Mouse (Mus musculus) layer of hippocampus, adult 18-20 months (tissue): ENCODE results near the gene Nhsl1. TPM values are rescaled to one million over a fixed set of nuclear protein-coding genes. Genes with fewer than 3 reads are reported as not detected.

Experiments
- DNase-seq, 2 experiments: peaks; one replicate each; pipeline ENCODE4 v3.0.0; 2022; ENCODE audit warnings: low spot score in 2 of 2
- long read RNA-seq: library from polyadenylated mRNA; stranded (forward); transcript quantifications from one replicate; pipeline ENCODE4 v2.0.0, GENCODE M21; 2021
- total RNA-seq, 2 experiments: library from RNA; stranded (reverse); gene quantifications; 2 replicates each; pipeline ENCODE4 v1.2.3; 2021

Nhsl1 gene
- 10 to 100 TPM; 43.8 to 45.4 TPM for total RNA-seq
- long read RNA-seq, full-length matches to known transcripts: 4 of 85 reads
- long read RNA-seq, partial matches to known transcripts: 72 of 85 reads
- long read RNA-seq, other reads (novel, unspliced or antisense): 9 of 85 reads

DNA sequence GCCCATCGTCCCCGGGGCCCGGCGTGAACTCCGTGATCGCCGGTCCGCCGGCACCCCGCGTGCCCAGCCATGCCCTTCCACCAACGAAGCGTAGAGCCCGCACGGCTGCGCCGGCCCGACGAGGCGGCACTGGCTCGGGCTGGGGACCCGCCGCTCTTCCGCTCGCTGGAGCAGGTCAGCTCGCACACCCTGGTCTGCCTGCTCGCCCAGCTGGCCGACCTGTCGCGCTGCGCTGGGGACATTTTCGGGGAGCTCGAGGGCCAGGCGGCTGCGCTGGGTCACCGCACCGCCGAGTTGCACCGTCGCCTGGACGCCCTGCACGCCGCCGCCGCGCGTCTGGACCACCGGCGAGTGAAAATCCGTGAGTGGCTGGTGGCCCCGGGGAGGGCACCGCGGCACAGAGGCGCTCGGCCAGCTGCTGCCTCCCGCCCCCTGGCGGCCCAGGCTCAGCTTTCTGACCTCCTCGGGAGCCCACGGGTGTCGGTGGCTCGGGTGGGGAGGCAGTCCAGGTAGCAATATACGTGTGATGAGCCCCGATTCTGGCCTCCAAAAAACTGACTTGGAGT lies at the start of gene Nhsl1:
Gene Nhsl1, plus strand, starts transcription at position 70 of the 566 bp plus-strand sequence.
- DNase-seq: peak; percentile 3 to 29

DNA sequence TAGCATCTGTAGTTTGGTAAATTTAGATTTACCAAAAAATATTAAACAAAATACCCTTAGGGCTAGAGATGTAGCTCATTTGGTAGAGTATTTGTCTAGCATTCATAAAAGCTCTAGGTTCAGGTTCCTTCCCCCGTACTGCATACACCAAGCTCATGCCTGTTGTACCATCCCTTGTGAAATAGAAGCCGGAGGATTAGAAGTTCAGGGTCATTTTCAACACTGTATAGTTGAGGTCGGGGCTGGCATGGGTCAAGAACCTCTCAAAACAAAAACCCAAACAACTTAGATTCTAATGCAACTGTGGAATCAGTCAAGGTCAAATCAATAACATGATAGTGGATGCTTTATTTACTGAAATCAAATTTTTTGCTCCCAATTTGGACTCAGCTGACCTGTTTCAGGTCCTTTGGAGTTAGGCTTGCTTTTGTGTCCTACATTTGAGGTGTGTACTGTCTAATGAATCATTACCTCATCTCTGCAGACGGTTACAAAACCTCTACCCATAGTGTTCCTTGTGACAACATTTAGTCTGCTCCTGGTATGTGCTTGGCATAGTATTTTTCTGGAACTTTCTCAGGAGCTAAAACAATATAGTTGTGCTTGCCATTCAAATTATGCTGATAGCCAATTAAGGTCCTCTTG lies 42.6 kb upstream of the Nhsl1 start:
- no peak for DNase-seq

- no peak for DNase-seq
These were observed 34.8 kb upstream of the Nhsl1 start for GRCm38 (mm10) chr10:18283991-18284390.

GRCm38 (mm10) chr10:18289512-18289911 lies 29.3 kb upstream of the Nhsl1 start:
- no peak for DNase-seq

DNA sequence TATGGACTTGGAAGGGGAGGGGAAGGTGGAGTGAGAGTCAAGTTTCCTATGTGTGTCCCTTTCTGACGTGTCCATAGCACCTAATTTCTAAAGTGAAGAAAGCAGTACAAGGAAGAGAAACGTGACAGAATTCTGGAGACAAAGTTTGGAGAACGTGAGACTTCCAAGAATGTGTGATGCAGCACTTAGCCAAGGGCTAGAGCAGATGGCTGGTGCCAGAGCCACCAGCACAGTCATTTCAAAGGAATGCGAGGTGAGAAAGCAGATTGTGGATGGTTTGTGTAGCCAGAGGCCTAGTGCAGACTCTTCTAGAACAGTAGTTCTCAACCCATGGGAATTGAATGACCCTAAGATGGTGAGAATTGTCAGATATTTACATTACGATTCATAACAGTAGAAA lies 13.7 kb upstream of the Nhsl1 start:
- DNase-seq: no peak

DNA sequence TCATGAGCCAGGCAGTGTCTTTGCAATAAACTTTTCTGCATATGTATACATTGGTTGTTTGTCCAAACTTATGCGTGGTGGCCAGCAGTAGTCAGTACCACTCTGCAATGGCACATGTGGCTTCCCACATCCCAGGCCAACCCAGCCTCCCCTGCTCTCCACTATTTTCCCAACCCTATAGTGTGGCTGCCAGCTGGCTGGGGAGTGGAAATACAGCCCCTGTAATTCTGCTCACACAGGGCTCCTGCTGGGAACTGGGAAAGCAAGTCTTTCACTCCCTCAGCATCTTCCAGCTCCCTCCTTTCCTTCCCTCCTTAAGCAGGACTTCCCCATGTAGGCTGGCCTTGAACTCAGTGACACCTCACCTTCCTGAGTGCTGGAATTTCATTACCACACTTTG lies 3.7 kb upstream of the Nhsl1 start:
- DNase-seq: no peak

- DNase-seq: no peak
These were observed 1.3 kb upstream of the Nhsl1 start for GRCm38 (mm10) chr10:18317521-18317920.

GRCm38 (mm10) chr10:18317961-18318915 lies 547 bp upstream of the Nhsl1 start:
- peak; percentile 7 to 24 for DNase-seq

- no peak for DNase-seq
These were observed 906 bp downstream of the Nhsl1 start for GRCm38 (mm10) chr10:18319691-18320090.

DNA sequence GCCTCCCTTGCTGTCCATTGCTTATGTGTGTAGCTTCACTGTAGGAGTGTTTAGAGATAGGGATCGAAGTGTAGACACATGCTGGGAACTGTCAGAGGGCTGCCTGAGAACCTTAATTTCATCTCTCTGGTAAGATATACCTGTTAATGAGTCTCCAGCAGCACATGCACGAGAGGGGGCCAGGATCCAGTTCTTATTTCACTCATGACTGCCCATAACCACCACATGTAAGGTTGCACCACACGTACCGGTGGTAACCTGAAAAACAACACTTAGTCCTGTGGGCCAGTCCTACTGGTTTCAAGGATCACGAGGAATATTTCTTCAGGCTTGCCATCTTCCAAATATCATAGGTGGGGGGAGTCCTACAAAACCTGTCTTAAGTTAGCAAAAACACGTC lies 3.1 kb downstream of the Nhsl1 start:
- DNase-seq: no peak

DNA sequence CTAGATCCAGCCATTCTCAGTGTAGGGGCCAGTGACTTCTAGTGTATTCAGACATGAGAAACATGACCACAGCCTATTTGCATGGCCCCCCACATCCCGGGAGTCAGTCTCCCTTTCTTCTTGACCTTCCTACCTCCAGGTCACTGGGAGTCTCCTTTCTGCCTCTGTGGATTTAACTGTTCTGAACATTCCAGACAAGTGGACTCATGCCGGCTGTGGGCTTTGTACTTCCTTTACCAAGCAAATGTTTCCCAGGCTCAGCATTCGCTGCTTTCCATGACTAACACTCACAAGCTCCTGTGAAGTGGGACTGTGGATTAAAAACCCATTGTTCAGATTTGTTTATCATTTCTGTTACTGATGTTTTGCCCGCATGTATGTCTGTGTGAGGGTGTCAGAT lies 4.9 kb downstream of the Nhsl1 start:
- no peak for DNase-seq

DNA sequence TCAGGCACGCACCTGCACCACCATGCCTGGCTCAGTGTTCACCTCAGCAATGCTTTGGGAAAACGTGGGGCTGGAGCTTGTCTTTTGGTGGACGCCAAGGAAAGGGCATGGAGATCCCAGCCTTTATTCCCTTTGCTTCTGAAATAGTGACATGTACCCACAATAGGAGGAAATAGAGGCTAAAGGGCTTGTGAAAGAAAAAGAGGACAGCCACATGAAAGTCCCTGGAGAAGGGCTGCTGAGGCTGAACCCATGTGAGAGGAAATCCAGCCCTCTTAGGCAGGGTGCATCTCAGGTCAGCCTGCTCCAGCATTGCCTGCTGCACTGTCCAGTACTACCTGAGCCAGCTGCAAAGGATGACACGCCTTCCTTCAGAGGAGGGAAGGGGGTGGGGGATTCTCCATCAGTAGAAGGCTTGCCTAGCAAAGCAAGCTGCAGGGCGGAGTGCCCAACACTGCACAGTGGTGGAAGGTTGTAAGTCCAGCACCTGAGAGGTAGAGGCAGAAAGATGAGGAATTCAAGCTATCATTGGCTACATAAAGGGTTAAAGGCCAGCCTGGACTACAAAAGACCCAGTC lies 9.6 kb downstream of the Nhsl1 start:
- no peak for DNase-seq

DNA sequence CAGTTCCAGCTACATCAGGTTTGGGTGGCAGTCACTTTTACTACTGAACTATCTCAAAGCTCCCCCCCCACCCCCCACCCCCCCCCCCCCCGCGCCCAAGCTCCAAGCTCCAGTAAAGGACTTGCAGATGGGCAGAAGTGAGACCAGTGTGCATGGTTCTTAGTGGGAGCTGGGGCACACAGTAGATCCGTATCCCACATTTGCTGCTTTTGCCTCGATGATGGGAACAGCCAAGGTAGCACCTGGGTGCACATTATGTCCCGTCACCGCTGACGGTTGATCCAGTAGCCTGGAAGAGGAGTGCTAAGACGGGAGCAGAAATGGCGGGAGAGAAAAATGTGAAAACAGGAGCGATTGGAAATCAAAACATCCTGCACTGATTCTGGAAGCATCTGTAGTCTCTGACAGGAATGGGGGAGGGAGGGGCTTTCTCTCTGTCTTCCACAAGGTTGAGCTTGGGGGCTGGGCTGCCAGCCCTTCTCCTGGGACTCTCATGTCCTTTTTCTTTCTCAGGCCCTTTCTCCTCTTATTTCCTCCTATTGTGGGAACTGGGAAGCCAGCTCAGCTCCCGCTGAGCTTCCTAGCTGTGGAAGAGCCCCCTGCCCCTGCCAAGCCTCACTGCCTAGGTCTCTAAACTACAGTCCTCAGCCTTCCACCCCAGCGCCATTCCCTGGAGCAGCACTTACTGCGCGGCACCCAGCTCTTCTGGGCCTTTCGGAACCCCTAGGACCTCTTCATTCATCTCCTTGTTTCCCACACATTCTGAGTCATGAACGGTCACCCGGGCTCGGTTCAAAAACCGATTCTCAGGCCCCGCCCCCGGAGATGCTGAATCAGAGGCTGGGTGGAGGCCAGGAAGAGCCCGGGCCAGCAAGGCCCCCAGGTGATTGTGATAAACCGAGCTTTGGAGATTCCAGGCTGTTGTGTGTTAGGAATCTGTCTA lies 10.6 kb downstream of the Nhsl1 start:
- no peak for DNase-seq

GRCm38 (mm10) chr10:18330445-18330844 lies 11.7 kb downstream of the Nhsl1 start:
- no peak for DNase-seq

- DNase-seq: no peak
These were observed 14.8 kb downstream of the Nhsl1 start for GRCm38 (mm10) chr10:18333575-18333974.

- no peak for DNase-seq
These were observed 15.4 kb downstream of the Nhsl1 start for GRCm38 (mm10) chr10:18334176-18334575.

GRCm38 (mm10) chr10:18334734-18335133 lies 15.9 kb downstream of the Nhsl1 start:
- DNase-seq: no peak

DNA sequence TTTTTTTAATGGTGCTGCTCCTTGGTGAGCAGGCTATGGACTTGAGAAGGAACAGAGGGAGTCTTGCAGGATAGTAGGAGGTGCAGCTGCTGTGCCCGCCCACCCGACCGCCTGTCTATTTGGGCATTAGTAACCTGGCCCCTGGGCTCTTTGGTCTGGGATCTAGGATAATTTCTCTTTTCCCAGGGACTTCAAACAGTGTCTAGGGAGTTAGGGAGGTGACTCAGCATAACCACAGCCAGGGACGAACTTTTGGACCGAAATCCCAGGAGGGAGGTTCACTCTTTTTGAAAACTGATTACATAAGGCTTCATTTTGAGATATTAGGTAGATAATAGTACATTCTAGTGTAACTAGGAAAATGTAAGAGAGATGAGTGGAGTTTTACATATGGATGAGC lies 18.9 kb downstream of the Nhsl1 start:
- DNase-seq: no peak

DNA sequence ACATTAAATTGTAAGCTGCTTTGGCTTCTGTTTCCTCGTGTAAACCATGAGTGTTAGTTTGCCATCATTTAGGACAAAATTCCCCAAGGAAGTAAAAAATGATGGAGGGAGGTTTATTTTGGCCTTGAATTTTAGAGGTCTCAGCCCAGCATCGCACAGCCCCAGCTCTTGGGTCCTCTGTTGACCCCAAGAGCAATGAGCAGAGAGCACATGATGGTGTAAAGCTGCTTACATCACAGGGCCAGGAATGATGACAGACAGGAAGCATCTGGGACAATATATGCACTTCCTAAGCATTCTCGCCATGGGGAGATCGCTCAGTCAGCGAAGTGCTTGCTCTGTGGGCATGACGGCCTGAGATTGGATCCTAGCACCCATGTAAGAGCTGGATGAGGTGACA lies 20.6 kb downstream of the Nhsl1 start:
- DNase-seq: no peak

GRCm38 (mm10) chr10:18340930-18341329 lies 22.1 kb downstream of the Nhsl1 start:
- DNase-seq: no peak
